Mouse (Mus musculus) olfactory bulb, adult 2 months (tissue): ENCODE measurements around the gene Myog.

ENCODE experiments used
- CTCF ChIP-seq: fragments of 200-500 bp; IDR thresholded peaks from 2 replicates; pipeline ENCODE4 v1.5.1; 2012; ENCODE audit warnings: low read depth, mild to moderate bottlenecking, low read length, moderate library complexity; ENCODE audit not compliant: insufficient read depth
- POLR2A ChIP-seq: fragments of 200-500 bp; IDR thresholded peaks from 2 replicates; pipeline ENCODE4 v1.6.1; 2012; ENCODE audit warnings: mild to moderate bottlenecking, low read depth, low read length, moderate library complexity; ENCODE audit not compliant: insufficient read depth

DNA sequence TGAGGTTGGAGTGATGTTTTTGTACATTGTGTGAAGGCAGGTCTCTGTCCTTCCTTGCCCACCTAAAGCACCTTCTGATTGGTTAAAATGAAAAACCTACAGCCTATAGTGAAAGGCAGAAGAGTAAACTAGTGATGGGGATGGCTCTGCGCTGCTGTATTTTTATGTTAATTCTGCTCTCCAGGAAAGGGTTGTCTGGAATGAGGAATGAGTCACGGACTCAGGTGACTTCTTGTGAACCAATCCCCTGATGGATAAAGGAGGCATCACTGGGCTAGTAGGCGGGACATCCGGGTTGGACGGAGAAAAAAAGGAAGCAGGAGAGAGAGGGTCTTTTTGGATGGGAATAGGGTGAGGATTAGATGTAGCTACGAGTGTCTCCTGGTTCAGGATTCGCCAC lies 19.8 kb upstream of the Myog start:
- TF ChIP-seq CTCF (no peak), POLR2A (no peak)
